Mouse (Mus musculus) cortical plate, adult 2 months (tissue): ENCODE data around the gene Apoo.

ENCODE experiments used
- CTCF ChIP-seq: fragments of 200-500 bp; IDR thresholded peaks from 2 replicates; pipeline ENCODE4 v1.5.1; 2011; ENCODE audit warnings: mild to moderate bottlenecking, control low read depth, low read length; ENCODE audit not compliant: insufficient read depth; ENCODE audit errors: extremely low read depth
- POLR2A ChIP-seq: fragments of 200-500 bp; IDR thresholded peaks from 2 replicates; pipeline ENCODE4 v1.6.1; 2011; ENCODE audit warnings: mild to moderate bottlenecking, low read length, control low read depth; ENCODE audit not compliant: insufficient read depth; ENCODE audit errors: extremely low read depth

- no peak for TF ChIP-seq CTCF
- TF ChIP-seq POLR2A = no peak
Measured at GRCm38 (mm10) chrX:94408975-94409374, 42.1 kb downstream of the Apoo start.
